Mouse (Mus musculus): ENCODE measurements around the gene Gm20388. TPM values are rescaled to one million over a fixed set of nuclear protein-coding genes. Genes with fewer than 3 reads are reported as not detected.

Gene Gm20388
- polyA plus RNA-seq, 1 experiment from 2014 or later, result 7.4 TPM

DNA sequence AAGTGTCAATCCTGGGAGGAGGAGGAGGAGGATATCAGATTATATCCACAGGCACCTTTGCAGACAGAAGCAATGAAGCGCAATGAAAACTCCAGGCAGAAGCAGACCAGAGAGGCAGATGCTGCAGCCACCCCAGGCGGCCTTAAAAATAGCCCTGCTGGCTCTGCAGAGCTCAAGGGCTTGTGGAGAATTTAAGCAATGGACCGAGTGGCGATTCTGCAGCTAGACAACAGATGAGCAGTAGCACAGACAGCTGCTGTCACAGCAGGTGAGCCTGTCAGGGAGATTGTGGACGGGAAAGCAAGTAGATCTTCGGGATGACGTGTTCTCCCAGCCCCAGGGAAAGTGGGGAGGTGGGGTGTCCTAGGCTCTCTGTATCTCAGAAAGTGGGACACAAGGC, 2120.3 kb downstream of the Gm20388 start:
- Histone ChIP-seq H3K4me2 (ENCODE audit: low read depth, low read length) (no peak overlapping the region), H3K36me3 (ENCODE audit: control insufficient read depth, insufficient read depth, low read length) (peaks cover 7% of the 10 kb centered on the region), H3K4me1 (ENCODE audit: control insufficient read depth, insufficient read depth, low read length) (no peaks in the 10 kb centered on the region), H3K9ac (ENCODE audit: low read length) (no peak overlapping the region), H3K27ac (ENCODE audit: low read length) (no peak overlapping the region), H3K9me3 (replicated peaks; ENCODE audit: control insufficient read depth, low read length) (no peaks in the 10 kb centered on the region), H3K27me3 (ENCODE audit: control insufficient read depth, insufficient read depth, low read length) (no peaks in the 10 kb centered on the region), H3K4me3 (replicated peaks; ENCODE audit: low read length) (no peak overlapping the region)
- 62% methylated on average over 7 of the region's 7 CpGs for WGBS
- no peak for ATAC-seq (ENCODE audit: insufficient read depth, low FRiP score)

- Histone ChIP-seq H3K9me3 (replicated peaks; ENCODE audit: control insufficient read depth, low read length) (no peaks in the 10 kb centered on the region), H3K9ac (ENCODE audit: low read length) (no peak overlapping the region), H3K27me3 (ENCODE audit: control insufficient read depth, insufficient read depth, low read length) (no peaks in the 10 kb centered on the region), H3K4me3 (replicated peaks; ENCODE audit: low read length) (no peak overlapping the region), H3K36me3 (ENCODE audit: control insufficient read depth, insufficient read depth, low read length) (no peaks in the 10 kb centered on the region), H3K27ac (ENCODE audit: low read length) (no peak overlapping the region), H3K4me1 (ENCODE audit: control insufficient read depth, insufficient read depth, low read length) (no peaks in the 10 kb centered on the region), H3K4me2 (ENCODE audit: low read depth, low read length) (no peak overlapping the region)
- WGBS, result 29% methylated on average over 9 of the region's 9 CpGs
- no peak for ATAC-seq (ENCODE audit: insufficient read depth, low FRiP score)
Measured at GRCm38 (mm10) chr8:122032741-122033140, 2122.1 kb downstream of the Gm20388 start.

GRCm38 (mm10) chr8:122035543-122035942, 2124.9 kb downstream of the Gm20388 start:
- WGBS, result 66% methylated on average over 7 of the region's 7 CpGs
- Histone ChIP-seq H3K36me3 (ENCODE audit: control insufficient read depth, insufficient read depth, low read length) (no peaks in the 10 kb centered on the region), H3K27ac (ENCODE audit: low read length) (no peak overlapping the region), H3K4me1 (ENCODE audit: control insufficient read depth, insufficient read depth, low read length) (no peaks in the 10 kb centered on the region), H3K9me3 (replicated peaks; ENCODE audit: control insufficient read depth, low read length) (no peaks in the 10 kb centered on the region), H3K4me2 (ENCODE audit: low read depth, low read length) (no peak overlapping the region), H3K4me3 (replicated peaks; ENCODE audit: low read length) (no peak overlapping the region), H3K9ac (ENCODE audit: low read length) (no peak overlapping the region), H3K27me3 (ENCODE audit: control insufficient read depth, insufficient read depth, low read length) (no peaks in the 10 kb centered on the region)
- no peak for ATAC-seq (ENCODE audit: insufficient read depth, low FRiP score)

DNA sequence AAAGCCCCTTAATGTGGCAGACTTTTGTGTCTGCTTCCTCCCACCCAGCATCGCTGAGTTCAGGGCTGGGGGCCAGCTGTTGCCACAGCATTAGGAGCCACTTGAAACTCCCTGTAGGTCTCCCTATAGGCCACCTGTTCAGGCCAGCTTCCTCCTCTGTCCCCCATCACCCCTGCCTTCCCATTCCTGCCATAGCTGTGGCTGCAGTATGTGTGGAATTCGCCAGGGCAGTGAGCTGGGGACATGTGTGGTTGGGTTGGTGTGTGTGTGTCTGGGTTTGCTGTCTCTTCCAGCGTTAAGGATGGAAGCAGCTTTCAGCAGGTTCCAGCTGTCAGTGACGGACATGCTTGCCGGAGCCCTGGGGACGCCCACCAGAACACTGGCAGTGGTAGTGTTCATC, 2125.7 kb downstream of the Gm20388 start:
- no peak for ATAC-seq (ENCODE audit: insufficient read depth, low FRiP score)
- WGBS, result 70% methylated on average over 6 of the region's 6 CpGs
- no peak overlapping the region for H3K9ac ChIP-seq (ENCODE audit: low read length)
- no peak overlapping the region for H3K27ac ChIP-seq (ENCODE audit: low read length)
- no peaks in the 10 kb centered on the region for H3K36me3 ChIP-seq (ENCODE audit: control insufficient read depth, insufficient read depth, low read length)
- no peak overlapping the region for H3K4me2 ChIP-seq (ENCODE audit: low read depth, low read length)
- H3K9me3 ChIP-seq (replicated peaks; ENCODE audit: control insufficient read depth, low read length), result no peaks in the 10 kb centered on the region
- H3K4me3 ChIP-seq (replicated peaks; ENCODE audit: low read length), result no peak overlapping the region
- no peaks in the 10 kb centered on the region for H3K4me1 ChIP-seq (ENCODE audit: control insufficient read depth, insufficient read depth, low read length)
- H3K27me3 ChIP-seq (ENCODE audit: control insufficient read depth, insufficient read depth, low read length), result no peaks in the 10 kb centered on the region

DNA sequence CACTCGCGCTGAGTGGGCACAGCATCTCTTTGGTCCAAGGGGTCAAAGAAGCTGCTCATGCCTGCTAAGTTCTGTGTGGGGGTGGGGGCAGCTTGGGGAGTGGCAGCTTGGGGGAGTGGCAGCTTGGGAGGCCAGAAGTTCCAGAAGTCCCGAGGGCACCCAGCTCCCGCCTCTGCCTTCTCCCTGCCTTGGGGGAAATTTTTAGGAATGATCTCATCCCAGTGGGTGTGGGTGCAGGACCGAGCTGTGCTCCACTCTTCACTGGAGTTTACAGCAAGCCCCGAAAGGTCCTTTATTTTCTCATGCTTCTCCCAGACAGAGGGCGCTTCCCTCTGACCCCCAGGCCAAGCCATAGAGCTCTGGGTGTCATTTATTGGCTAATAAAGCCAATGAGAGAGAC, 2126.6 kb downstream of the Gm20388 start:
- Histone ChIP-seq H3K9me3 (replicated peaks; ENCODE audit: control insufficient read depth, low read length) (no peaks in the 10 kb centered on the region), H3K36me3 (ENCODE audit: control insufficient read depth, insufficient read depth, low read length) (no peaks in the 10 kb centered on the region), H3K27me3 (ENCODE audit: control insufficient read depth, insufficient read depth, low read length) (no peaks in the 10 kb centered on the region), H3K27ac (ENCODE audit: low read length) (no peak overlapping the region), H3K4me1 (ENCODE audit: control insufficient read depth, insufficient read depth, low read length) (no peaks in the 10 kb centered on the region), H3K9ac (ENCODE audit: low read length) (no peak overlapping the region), H3K4me2 (ENCODE audit: low read depth, low read length) (no peak overlapping the region), H3K4me3 (replicated peaks; ENCODE audit: low read length) (no peak overlapping the region)
- ATAC-seq (ENCODE audit: insufficient read depth, low FRiP score), result no peak
- WGBS, result 71% methylated on average over 7 of the region's 7 CpGs

GRCm38 (mm10) chr8:122038076-122038475, 2127.4 kb downstream of the Gm20388 start:
- no peaks in the 10 kb centered on the region for H3K27me3 ChIP-seq (ENCODE audit: control insufficient read depth, insufficient read depth, low read length)
- H3K36me3 ChIP-seq (ENCODE audit: control insufficient read depth, insufficient read depth, low read length), result no peaks in the 10 kb centered on the region
- no peak overlapping the region for H3K4me3 ChIP-seq (replicated peaks; ENCODE audit: low read length)
- no peaks in the 10 kb centered on the region for H3K4me1 ChIP-seq (ENCODE audit: control insufficient read depth, insufficient read depth, low read length)
- no peak overlapping the region for H3K9ac ChIP-seq (ENCODE audit: low read length)
- H3K4me2 ChIP-seq (ENCODE audit: low read depth, low read length), result no peak overlapping the region
- WGBS, result 89% methylated on average over 6 of the region's 6 CpGs
- no peak overlapping the region for H3K27ac ChIP-seq (ENCODE audit: low read length)
- H3K9me3 ChIP-seq (replicated peaks; ENCODE audit: control insufficient read depth, low read length), result no peaks in the 10 kb centered on the region
- ATAC-seq (ENCODE audit: insufficient read depth, low FRiP score), result no peak

- no peak for ATAC-seq (ENCODE audit: insufficient read depth, low FRiP score)
- WGBS, result 56% methylated on average over 4 of the region's 4 CpGs
- Histone ChIP-seq H3K36me3 (ENCODE audit: control insufficient read depth, insufficient read depth, low read length) (no peaks in the 10 kb centered on the region), H3K4me2 (ENCODE audit: low read depth, low read length) (no peak overlapping the region), H3K27ac (ENCODE audit: low read length) (no peak overlapping the region), H3K9ac (ENCODE audit: low read length) (0 out of 2 replicates have a peak overlapping the region, but pooled peaks have one; percentile 9), H3K9me3 (replicated peaks; ENCODE audit: control insufficient read depth, low read length) (no peaks in the 10 kb centered on the region), H3K27me3 (ENCODE audit: control insufficient read depth, insufficient read depth, low read length) (no peaks in the 10 kb centered on the region), H3K4me3 (replicated peaks; ENCODE audit: low read length) (no peak overlapping the region), H3K4me1 (ENCODE audit: control insufficient read depth, insufficient read depth, low read length) (no peaks in the 10 kb centered on the region)
Measured at GRCm38 (mm10) chr8:122039452-122039851, 2128.8 kb downstream of the Gm20388 start.

- no peak overlapping the region for H3K4me3 ChIP-seq (replicated peaks; ENCODE audit: low read length)
- no peaks in the 10 kb centered on the region for H3K27me3 ChIP-seq (ENCODE audit: control insufficient read depth, insufficient read depth, low read length)
- H3K36me3 ChIP-seq (ENCODE audit: control insufficient read depth, insufficient read depth, low read length), result no peaks in the 10 kb centered on the region
- WGBS, result 61% methylated on average over 15 of the region's 15 CpGs
- no peak for ATAC-seq (ENCODE audit: insufficient read depth, low FRiP score)
- H3K27ac ChIP-seq (ENCODE audit: low read length), result no peak overlapping the region
- H3K9me3 ChIP-seq (replicated peaks; ENCODE audit: control insufficient read depth, low read length), result no peaks in the 10 kb centered on the region
- H3K4me2 ChIP-seq (ENCODE audit: low read depth, low read length), result no peak overlapping the region
- H3K9ac ChIP-seq (ENCODE audit: low read length), result no peak overlapping the region
- peaks cover 3% of the 10 kb centered on the region; the same call in 1 of the 2 replicates for H3K4me1 ChIP-seq (ENCODE audit: control insufficient read depth, insufficient read depth, low read length)
Measured at GRCm38 (mm10) chr8:122047206-122047870, 2136.7 kb downstream of the Gm20388 start.

GRCm38 (mm10) chr8:122049266-122049665, 2138.6 kb downstream of the Gm20388 start:
- H3K9me3 ChIP-seq (replicated peaks; ENCODE audit: control insufficient read depth, low read length), result no peaks in the 10 kb centered on the region
- H3K4me1 ChIP-seq (ENCODE audit: control insufficient read depth, insufficient read depth, low read length), result peaks cover 3% of the 10 kb centered on the region; the same call in 1 of the 2 replicates
- H3K27me3 ChIP-seq (ENCODE audit: control insufficient read depth, insufficient read depth, low read length), result no peaks in the 10 kb centered on the region
- 91% methylated on average over 4 of the region's 4 CpGs for WGBS
- H3K27ac ChIP-seq (ENCODE audit: low read length), result no peak overlapping the region
- H3K4me3 ChIP-seq (replicated peaks; ENCODE audit: low read length), result no peak overlapping the region
- no peak overlapping the region for H3K9ac ChIP-seq (ENCODE audit: low read length)
- ATAC-seq (ENCODE audit: insufficient read depth, low FRiP score), result no peak
- no peaks in the 10 kb centered on the region for H3K36me3 ChIP-seq (ENCODE audit: control insufficient read depth, insufficient read depth, low read length)
- H3K4me2 ChIP-seq (ENCODE audit: low read depth, low read length), result no peak overlapping the region
